Mouse (Mus musculus): Measurements from ENCODE around the gene Fbxo36.

DNA sequence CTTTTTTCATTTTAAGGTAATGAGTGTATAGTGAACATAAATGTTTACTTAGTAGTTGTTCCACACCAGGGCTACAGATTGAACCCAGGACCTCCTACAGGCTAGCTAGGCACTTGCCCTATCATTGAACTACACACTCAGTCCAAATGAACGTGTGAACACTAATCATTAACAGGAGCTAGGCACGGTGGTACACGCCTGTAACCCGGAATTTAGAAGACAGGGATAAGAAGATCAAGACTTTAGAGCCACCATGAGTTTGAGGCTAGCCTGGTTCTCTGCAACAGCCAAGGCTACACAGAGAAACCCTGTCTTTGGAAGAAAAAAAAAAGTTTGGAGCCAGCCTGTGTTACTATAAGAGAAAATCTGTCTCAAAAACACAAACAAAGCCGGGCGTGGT is 20.0 kb downstream of the Fbxo36 start:
- TF ChIP-seq POLR2A (IDR thresholded peaks at IDR 0.05; ENCODE audit: low read depth, low read length) (no peak), CTCF (IDR thresholded peaks at IDR 0.05; ENCODE audit: borderline replicate concordance, insufficient read depth, low read length) (no peak)
